Mouse (Mus musculus): ENCODE measurements around the gene Tln2. TPM values are rescaled to one million over a fixed set of nuclear protein-coding genes. Genes with fewer than 3 reads are reported as not detected.

The Tln2 gene
- polyA plus RNA-seq, 1 experiment from 2014 or later = 6.9 TPM

DNA sequence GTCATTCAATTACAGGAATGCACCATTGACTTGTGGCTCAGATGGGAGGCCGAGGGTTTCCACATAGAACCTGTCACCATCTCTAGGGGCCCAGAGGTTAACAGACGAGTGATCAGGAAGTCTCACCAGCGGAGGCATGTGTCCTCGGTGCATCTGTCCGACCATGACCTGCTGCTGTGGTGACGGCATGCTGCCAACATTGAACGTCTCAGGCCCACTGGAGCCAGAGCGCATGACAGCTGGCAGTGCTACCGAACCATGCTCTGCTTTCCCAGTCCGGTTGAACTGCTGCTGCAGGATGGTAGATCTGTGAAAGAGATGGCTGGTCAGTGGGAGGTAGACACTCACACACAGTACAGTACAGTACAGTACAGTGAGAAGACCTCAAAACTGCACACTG is 197.0 kb downstream of the Tln2 start:
- no peak for DNase-seq (ENCODE audit: low spot score)

DNA sequence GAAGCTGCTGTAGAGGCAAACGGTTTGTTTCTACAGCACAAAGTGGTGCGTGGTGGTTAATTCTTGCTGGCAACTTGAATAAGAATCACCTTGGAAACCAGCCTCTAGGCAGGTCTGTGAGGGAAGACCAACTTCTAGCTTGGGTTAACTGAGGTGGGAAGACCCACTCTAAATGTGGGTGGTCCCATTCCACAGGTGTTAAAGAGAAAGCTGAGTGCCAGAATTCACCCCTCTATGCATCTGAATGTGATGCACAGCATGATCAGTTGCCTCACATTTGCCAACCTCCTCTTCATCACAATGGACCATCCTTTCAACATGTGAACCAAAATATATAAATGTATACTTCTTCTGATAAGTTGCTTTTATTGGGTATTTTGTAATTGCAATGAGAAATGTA is 197.4 kb downstream of the Tln2 start:
- no peak for DNase-seq (ENCODE audit: low spot score)

DNA sequence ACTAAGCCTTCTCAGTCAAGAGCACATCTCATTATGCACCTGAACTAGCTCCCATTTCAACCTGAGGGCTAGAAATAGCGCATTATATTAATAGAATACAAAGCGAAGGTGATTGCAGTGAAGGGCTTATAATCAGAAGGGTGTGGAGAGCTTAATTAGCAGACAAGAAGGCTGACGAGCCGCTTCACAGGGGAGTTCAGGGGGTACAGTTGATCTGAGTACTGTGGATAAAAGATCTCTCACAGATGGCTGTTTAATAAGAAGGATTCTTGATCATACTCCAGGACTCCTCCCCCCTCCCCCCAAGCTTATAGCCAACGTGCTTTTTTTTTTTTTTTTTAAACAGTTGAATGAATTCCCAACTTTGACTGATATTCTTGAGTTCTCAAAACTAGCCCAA is 198.0 kb downstream of the Tln2 start:
- DNase-seq (ENCODE audit: low spot score) = no peak

DNA sequence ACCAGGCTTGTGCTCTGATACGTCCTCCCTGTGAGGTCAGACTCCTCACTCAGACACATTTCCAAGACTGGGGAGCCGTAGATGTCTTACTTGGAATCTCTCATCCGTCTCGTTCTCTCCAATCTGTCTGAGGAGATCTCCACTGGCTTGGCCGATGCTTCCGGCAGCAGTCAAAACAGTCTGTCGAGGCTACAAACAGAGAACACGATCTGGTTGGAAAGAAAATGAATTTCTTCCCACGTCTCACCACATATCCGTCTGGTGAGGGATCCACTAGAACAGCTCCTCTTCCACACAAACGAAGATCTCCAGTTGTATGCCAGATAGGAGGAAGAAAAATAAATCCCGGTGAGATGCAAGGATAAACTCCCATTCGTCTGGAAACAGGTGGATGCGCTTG is 205.1 kb downstream of the Tln2 start:
- DNase-seq (ENCODE audit: low spot score) = no peak

DNA sequence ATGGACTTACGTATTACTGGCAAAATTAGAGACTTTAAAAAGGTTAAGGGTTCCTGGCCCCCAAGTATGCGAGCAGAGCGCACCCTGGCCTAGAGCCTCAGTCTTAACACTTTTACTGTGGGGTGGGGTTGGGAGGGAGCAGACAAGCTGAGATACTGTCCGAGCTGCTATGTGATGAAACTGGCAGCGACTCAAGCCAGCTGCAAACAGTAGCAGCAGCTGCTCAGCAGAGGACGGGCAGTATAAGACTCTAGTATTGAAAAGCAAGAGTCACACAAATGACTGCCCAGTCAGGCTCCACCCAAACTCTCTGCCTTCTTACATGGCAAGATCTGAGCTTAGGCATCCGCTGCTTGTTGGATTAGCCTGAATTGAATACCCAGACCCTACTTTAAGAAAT is 206.1 kb downstream of the Tln2 start:
- no peak for DNase-seq (ENCODE audit: low spot score)

DNA sequence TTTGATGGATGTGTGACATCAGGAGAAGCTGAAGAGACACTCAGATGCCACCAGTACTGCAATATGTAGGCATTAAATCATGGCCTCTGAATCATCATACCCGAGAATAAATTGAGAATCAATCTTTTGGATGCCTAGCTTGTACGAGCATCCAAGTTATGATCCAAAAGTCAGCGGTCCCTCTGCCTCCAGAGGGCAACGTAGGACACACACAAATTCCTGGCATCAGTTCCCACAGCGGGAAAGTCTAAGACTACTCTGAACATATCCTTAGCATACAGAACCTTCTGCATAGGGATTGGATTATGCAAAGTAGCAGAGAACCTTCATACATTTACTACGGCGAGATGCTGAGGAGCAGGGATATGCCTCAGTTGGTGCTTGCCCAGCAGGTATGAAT is 210.5 kb downstream of the Tln2 start:
- no peak for DNase-seq (ENCODE audit: low spot score)

DNA sequence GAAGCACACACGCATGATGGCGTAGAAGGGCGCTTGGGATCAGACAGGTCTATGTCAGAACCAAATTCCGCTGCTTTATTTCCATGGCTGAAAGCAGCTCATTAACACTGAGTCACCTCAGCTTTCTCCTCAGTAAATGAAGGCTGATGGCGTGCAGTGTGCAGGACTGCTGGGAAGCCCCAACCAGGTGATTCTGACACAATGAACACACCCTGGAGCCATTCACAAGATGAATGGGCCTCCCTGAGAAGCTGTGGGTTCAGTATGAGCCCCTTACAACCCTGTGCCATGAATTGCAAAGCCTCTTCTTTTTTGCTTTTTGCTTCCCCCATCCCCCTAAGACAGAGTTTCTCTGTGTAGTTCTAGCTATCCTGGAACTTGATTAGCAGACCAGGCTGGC is 212.3 kb downstream of the Tln2 start:
- no peak for DNase-seq (ENCODE audit: low spot score)

DNA sequence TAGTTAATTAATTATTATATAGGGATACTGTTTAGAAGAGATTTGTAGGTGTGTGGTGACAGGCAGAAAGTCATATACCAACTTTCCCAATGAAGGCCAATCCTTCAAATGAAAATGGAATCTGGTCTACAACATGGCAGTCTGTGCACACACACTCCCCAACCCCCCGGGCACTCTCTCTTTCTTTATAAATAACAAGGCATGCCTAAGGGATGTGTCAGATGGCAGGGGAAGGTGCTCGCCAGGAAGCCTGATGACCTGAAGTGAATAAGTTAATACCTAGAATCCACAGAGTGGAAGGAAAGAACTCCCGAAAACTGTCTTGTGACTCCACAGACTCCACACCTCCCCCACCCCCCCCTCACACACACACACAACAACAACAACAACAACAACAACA is 228.2 kb downstream of the Tln2 start:
- no peak for DNase-seq (ENCODE audit: low spot score)

DNA sequence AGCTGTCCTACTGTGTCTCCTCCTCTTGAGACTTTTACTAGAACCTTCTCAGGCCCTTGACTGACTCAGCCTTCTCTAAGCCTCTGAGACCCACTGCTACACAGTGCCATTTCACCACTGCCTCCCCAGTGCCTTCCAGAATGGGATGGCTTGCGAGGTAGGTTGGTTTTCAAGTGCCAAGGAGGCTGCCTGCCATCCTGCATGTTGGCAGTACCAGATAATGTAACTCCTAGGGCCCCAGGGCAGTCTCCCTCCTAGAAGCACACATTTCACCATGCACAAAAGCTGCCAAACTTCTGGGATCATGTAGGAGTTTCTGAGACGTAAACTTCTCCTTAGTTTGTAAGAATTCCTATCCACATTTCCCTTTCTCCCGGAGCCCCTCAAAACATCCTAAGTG is 231.1 kb downstream of the Tln2 start:
- DNase-seq (ENCODE audit: low spot score) = no peak

DNA sequence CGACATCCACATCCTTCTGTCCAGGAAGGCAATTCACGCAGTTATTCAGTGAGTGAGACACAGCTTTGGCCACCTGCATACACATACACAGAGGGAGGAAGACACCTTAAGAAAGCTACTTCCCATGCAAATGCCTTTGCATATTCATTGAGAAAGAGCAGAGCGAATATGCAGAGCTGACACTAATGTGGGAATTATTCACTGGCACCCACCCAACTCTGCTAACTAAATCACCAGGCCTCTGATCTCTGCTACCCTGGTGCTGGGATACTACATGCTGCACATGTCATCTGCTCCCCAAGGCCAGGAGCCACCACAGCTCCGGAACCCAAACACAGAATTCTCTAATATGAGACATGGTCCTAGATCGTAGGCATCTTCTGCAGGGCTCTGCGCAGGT is 237.6 kb downstream of the Tln2 start:
- DNase-seq (ENCODE audit: low spot score) = no peak

DNA sequence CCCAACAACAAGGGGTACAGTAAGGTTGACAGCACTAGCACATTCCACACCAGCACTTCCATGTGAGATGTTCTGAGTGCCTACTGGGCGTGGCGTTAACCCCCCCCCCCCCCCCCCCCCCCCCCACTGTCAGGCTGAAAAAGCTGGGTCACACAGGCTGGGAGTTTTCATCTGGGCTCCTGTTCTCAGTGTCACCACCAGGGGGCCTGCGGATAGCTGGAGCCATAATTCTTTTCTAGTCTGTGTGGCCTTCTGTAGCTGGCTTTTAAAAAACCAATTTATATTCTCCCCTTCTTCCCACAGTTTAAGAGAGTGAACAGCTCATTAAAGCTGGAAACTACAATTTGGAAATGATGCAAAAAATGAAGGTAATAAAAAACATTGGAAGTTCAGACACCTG is 244.1 kb downstream of the Tln2 start:
- DNase-seq (ENCODE audit: low spot score) = peak; percentile 43

DNA sequence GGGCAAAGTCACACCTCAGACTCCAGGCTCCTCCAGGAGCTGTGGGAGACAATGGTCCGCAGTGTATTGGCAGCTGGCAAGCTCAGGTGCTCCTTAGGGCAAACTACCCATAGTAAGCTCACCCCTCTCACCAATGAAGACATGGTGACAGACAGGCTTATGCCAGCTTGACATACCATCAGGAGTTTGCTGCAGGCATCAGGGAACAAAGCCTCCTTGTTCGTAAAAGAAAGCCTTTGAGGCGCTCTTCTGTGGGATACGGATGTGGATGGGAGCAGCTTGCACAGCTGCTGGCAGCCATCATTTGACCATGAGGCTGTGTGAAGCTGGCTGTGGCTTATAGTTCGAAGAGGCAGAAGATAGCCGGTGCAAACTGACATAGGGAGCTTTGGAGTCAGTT is 254.5 kb downstream of the Tln2 start:
- no peak for DNase-seq (ENCODE audit: low spot score)

DNA sequence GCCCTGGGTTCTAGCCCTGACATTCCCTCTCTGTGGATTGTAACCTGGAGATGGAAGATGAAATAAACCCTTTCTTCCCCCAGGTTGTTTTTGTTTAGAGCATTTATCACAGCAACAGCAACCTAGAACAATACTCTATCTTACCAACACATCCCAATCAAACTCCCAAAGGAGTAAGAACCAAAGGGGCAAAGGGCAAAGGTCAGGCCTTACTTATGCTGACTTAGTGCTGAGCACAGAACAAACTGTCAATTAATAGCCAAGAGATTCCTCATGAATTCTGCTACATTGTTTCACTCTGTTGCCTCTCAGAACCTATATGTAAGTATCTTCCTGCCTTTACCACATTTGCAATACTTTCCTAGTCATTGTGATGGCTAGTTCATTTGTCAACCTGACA is 255.5 kb downstream of the Tln2 start:
- DNase-seq (ENCODE audit: low spot score) = no peak

DNA sequence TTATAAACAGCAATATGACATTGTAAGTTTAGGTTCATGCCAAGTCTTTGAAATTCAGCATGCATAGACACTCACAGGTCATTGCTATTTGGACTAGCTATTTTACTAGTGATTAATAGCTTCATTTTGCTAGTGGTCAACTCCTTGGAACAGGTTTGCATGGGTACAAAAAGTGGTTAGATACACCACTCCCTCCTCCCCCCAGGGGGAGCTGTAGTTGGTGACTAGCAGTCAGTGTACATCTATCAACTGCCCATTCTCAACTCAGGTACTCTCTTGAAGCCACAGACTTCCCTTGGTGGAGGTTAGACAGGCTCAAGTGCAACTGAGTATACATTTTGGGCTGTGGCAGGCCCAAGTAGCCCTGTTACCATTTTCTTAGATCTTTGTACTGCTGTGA is 256.5 kb downstream of the Tln2 start:
- DNase-seq (ENCODE audit: low spot score) = no peak

DNA sequence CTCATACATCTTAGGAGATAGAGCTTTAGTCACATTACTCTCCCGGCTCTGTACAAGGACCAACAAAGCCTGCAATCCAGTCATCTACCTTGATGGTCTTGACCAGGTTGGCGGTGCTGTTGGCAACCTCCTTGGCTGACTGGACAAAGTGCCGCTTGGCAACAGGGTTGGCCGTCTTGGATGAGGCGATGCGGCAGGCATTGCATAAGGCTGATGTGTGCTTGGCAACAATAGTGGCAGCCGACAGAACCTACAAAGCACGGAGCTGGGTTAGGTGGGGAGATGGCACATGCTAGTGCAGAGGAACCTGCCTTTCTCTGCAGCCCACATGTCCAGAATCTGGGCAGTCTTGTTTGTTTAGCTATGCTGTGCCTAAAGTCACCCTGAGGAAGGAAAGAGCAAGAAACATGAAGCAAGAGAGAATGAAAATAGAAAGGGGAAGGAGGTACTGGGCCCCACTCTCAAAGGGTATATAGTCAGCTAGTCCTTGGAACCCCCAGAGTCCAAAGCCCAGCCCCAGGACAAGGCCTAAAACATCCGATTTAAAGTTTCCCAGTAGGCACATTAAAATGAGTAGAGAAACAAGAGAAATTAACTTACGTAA is 257.0 kb downstream of the Tln2 start:
- DNase-seq (ENCODE audit: low spot score) = no peak

DNA sequence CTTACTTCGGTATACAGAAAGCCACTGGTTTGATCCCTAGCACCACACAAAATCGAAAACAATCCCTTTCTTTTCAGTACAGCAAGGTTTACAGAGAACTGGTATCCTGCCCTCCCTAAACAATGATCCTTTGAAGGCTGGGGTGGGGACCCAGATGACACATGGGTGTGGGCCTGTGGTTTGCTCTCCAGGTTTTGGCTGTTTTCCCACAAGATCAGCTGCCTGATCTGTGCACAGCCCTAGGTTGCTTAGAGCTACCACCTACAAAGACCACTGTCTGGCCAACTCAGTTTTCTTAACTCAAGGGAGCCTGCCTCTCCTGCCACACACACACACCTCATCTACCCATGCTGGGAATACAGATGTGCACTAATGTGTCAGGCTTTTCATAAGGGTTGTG is 257.9 kb downstream of the Tln2 start:
- no peak for DNase-seq (ENCODE audit: low spot score)

DNA sequence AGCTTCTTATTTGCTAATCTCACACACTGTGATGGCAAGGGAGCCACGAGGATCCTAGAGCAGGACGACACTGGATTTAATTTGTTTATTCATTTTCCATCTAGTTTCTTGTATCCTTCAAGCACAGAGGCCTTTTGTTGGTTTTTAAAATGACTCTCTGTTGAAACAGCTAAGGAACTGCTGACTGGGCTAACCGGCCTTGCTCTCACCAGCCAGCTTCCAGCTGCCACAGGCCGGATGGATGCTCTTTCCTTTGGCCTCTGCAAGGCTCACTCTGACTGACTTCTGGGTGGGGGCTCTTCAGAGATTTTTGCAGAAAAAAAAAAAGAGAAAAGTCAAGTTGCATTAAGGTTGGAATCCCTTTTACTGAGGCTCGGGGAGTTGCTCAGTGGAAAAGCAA is 258.7 kb downstream of the Tln2 start:
- DNase-seq (ENCODE audit: low spot score) = no peak

DNA sequence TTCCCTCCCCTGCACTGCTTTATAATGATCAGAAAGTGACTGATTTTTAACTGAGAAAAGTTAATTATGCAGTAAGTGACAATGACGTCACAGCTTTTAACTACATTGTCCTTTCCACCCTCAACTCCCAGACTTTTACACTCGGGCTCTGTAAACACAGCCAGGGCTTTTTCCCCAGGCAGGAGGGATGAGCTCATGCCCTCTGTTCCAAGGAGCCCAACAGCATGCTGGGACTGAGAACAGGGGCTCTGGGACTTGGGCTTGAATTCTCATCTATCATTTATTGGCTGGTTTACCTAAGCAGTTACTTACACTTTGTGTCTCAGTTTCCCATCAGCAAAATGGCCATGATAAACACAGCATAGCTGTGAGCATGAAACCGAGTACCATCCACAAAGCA is 259.2 kb downstream of the Tln2 start:
- DNase-seq (ENCODE audit: low spot score) = no peak

DNA sequence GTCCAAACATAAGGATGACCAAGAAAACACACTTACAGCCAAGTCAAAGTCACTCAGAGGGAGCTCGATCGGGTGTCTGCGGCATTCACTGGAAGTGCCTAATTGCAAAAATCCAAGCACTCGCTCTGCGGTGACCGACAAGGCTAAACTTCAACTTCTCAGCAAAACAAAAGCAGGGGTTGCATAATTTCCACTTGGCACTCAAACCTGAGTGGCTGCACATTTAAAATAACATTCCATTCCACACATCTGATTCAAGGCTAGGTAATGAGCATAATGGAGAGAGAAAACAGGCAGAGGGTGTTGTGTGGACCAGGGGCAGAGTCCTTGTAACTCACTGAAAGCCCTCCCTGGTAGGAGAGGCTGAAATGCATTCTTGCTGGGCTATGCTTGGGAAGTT is 260.3 kb downstream of the Tln2 start:
- DNase-seq (ENCODE audit: low spot score) = no peak

DNA sequence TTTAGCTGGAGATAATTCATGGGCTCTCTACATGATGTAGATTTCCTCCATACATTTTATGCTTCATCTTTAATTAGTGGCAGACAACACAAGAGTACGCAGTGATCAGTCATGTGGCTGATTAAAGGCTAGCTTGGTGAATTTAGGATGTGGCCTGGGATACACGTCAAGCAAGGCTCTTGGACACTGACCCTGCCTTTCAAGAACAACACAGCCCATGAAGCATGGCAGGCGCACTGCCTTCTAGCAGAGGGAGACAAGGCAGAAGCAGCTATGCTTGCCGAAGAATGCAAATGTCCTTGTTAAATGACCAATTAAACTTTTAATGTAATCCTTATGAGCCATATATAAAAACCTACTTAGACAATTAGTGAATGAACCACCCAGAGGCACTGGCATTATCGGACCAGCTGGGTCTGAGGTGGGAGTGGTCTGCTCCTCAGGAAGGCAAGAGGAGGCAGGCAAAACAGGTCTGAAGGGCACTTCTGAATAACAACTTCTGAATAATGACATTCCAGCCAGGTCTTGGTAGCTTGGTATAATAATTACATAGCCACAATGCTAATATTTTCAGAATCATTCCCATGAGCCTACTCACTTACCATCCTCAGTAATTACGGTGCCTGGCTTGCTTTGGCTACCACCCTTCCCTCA is 262.1 kb downstream of the Tln2 start:
- DNase-seq (ENCODE audit: low spot score) = no peak

DNA sequence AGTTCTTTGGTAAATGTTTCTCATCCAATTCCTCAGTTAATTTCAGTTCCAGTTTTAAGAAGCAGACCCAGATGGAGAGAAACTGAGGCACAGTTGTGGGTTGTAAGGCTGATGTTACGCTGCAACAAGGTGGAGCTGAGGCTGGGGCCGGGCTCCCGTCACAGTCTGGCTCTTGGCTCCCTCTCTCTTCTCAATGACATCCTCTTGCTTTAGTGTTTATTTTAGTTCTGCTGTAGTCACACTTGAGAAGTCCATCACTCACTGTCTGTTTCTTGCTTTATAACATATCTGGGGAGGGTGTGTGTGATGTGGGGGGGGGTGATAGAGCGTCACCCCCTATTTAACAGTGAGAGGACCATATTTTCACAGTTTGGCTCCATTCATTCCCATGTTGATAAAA is 272.0 kb downstream of the Tln2 start:
- DNase-seq (ENCODE audit: low spot score) = no peak

DNA sequence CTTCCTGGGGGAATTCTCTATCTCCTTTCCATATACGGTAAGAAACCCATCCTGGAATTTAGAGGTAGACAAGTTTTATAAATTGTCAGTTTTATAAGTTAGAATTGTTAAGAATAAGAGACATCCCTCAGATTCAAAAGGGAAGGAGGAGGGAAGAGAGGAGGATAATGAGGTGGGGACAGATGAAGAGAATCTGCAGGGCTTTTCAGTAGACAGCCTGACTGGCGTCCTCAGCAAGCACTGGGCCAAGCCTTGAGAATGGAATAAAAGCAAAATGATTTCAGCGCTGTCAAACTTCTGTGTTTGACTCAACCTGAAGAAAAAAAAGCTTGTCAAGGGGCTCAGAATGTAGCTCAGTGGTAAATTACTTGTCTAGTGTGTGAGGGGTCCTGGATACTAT is 272.7 kb downstream of the Tln2 start:
- DNase-seq (ENCODE audit: low spot score) = no peak

DNA sequence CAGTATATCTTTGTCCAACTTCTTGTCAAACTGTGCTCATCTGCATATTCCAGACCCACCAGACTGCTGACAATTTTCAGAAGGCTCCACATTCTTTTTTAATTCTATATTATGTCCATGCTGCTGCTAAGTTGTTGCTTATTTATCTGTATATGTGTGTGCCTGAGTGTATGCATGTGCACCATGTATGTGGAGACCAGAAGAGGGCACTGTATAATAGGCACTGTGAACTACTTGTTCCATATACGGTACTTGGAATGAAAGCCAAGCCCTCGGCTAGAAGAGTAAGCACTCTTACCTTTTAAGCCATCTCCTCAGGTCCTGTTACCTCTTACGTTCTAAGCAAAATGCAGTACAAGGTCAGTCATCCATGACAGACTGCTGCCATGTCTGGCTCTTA is 274.0 kb downstream of the Tln2 start:
- no peak for DNase-seq (ENCODE audit: low spot score)

DNA sequence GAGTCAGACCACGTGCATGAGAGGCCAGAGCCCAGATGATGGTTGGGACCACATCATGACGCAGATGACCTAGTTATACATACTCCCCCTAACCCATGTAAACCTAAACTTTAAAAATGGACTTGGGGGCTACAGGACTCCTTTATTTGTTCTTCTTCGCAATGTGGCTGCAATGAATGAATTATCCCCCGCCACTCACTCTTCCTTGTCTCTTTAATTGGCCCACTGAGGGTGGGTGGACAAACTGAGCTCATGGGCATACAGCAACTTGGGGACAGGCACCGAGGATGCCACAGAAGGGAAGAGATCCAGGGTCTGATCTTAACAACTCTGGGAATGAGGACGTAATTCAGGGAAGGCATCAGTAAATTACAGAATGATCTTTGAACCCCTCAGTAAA is 277.7 kb downstream of the Tln2 start:
- DNase-seq (ENCODE audit: low spot score) = no peak
